Mouse (Mus musculus) embryonic facial prominence, embryonic 14.5 days (tissue): Measurements from ENCODE around the gene Vmn1r104. TPM values are rescaled to one million over a fixed set of nuclear protein-coding genes. Genes with fewer than 3 reads are reported as not detected.
"Not testable (repeated sequence)": the region's sequence is repeated elsewhere in the genome, so short reads cannot be mapped to it uniquely, and the experiment has no call there.

Experiments used
- ATAC-seq: fragments of 200-750 bp; cut with Nextera tagmentation; 2 replicates; pipeline ENCODE4 v1.8.0; 2017; ENCODE audit warnings: low read depth, moderate number of reproducible peaks, moderate TSS enrichment
- DNase-seq: peaks from one replicate; pipeline ENCODE4 v3.0.0-alpha.2; 2015; ENCODE audit warnings: low spot score
- H3K27ac ChIP-seq: fragments of 300-500 bp; sonication (generic); replicated peaks from 2 replicates; pipeline ENCODE4 v1.5.1; 2014; ENCODE audit warnings: low read depth, mild to moderate bottlenecking, low read length, moderate library complexity
- H3K27me3 ChIP-seq: fragments of 300-500 bp; sonication (generic); replicated peaks from 2 replicates; pipeline ENCODE4 v1.6.1; 2014; ENCODE audit warnings: low read length; ENCODE audit not compliant: control insufficient read depth, insufficient read depth
- H3K36me3 ChIP-seq: fragments of 300-500 bp; sonication (generic); 2 replicates; pipeline ENCODE4 v1.6.1; 2014; ENCODE audit warnings: low read length, mixed read lengths; ENCODE audit not compliant: control insufficient read depth, insufficient read depth
- H3K4me1 ChIP-seq: fragments of 300-500 bp; sonication (generic); 2 replicates; pipeline ENCODE4 v1.6.1; 2014; ENCODE audit warnings: antibody characterized with exemption, low read length; ENCODE audit not compliant: control insufficient read depth, insufficient read depth
- H3K4me2 ChIP-seq: fragments of 300-500 bp; sonication (generic); 2 replicates; pipeline ENCODE4 v1.6.1; 2014; ENCODE audit warnings: low read depth, mild to moderate bottlenecking, low read length, moderate library complexity, mixed read lengths
- H3K4me3 ChIP-seq: fragments of 300-500 bp; sonication (generic); 2 replicates; pipeline ENCODE4 v1.5.1; 2014; ENCODE audit warnings: low read depth, mild to moderate bottlenecking, low read length
- H3K9ac ChIP-seq: fragments of 300-500 bp; sonication (generic); 2 replicates; pipeline ENCODE4 v1.6.1; 2014; ENCODE audit warnings: low read depth, mild to moderate bottlenecking, low read length, moderate library complexity, mixed read lengths
- H3K9me3 ChIP-seq: fragments of 300-500 bp; sonication (generic); 2 replicates; pipeline ENCODE4 v1.6.1; 2016; ENCODE audit warnings: low read length; ENCODE audit not compliant: control insufficient read depth
- WGBS: fragments of 180-500 bp; shearing (Covaris S2); extraction: QIAGEN DNeasy Blood & Tissue Kit; methylation state at CpG from one replicate; pipeline ENCODE4 v1.1.7; 2014; 5-methylcytosine and 5-hydroxymethylcytosine counted together
- polyA plus RNA-seq: library from polyadenylated mRNA; unstranded; fragments of >200 nt; fragmentation: Nextera tagmentation; extraction: Ambion mirVana; gene quantifications from 2 replicates; pipeline ENCODE4 v1.2.1, GENCODE M21; 2014

Gene Vmn1r104
- polyA plus RNA-seq: not detected in 2 replicates

GRCm38 (mm10) chr7:20533537-20533936 lies at the start of gene Vmn1r104:
Gene Vmn1r104, plus strand, starts transcription at chr7:20533837.
- H3K27me3 ChIP-seq, H3K9ac ChIP-seq, H3K4me3 ChIP-seq, DNase-seq, H3K36me3 ChIP-seq, H3K9me3 ChIP-seq, ATAC-seq, H3K4me1 ChIP-seq, H3K4me2 ChIP-seq, H3K27ac ChIP-seq: not testable (repeated sequence)
- WGBS: no CpG with 5 or more reads among the region's 3 CpGs

GRCm38 (mm10) chr7:20510434-20510833 lies 23.2 kb upstream of the Vmn1r104 start, which contains the start of gene Vmn1r103:
Gene Vmn1r103, minus strand, starts transcription at chr7:20510534.
- not testable (repeated sequence) for H3K4me2 ChIP-seq, H3K9me3 ChIP-seq, H3K27ac ChIP-seq, DNase-seq, H3K36me3 ChIP-seq, H3K4me1 ChIP-seq, ATAC-seq, H3K9ac ChIP-seq, H3K4me3 ChIP-seq, H3K27me3 ChIP-seq
- no CpG with 5 or more reads among the region's 3 CpGs for WGBS

DNA sequence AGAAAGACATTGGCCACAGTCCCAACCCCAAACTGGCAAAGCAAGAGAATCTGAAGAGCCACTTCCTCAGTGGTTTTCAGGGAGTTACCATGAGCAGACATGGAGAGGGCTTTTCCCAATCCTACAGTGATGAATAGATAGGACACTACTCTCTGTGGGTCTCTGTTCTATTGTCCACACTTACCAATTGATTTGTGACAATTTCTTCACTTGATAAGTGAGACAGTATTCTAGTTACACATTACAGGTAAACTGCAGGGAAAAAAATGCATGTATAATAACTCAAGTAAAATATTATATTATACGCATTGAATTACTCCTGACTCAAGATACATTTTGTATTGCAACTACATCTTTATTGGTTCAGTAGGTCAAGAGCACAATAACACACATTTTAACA lies 12.0 kb downstream of the Vmn1r104 start, which contains the start of gene Gm5726:
Gm5726 (minus strand) TSS at position 101 of the 400 bp plus-strand sequence.
- not testable (repeated sequence) for ATAC-seq, H3K4me2 ChIP-seq, H3K4me3 ChIP-seq, H3K27ac ChIP-seq, DNase-seq, H3K4me1 ChIP-seq, H3K27me3 ChIP-seq, H3K36me3 ChIP-seq, H3K9ac ChIP-seq, H3K9me3 ChIP-seq
- no CpG with 5 or more reads among the region's 1 CpGs for WGBS

DNA sequence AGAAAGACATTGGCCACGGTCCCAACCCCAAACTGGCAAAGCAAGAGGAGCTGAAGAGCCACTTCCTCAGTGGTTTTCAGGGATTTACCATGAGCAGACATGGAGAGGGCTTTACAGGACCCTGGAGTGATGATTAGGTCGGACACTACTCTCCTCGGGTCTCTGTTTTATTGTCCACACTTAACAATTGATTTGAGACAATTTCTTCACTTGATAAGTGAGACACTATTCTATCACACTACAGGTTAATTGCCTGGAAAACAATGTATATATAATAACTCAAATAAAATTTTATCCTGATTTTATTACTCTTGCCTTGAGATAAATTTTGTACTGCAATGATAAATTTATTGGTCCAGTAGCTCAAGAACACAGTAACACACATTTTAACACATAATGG lies 42.5 kb downstream of the Vmn1r104 start, which contains the start of gene Gm4141:
Gm4141 (minus strand) TSS at position 101 of the 400 bp plus-strand sequence.
- WGBS: no CpG with 5 or more reads among the region's 3 CpGs
- H3K4me1 ChIP-seq, H3K9me3 ChIP-seq, H3K4me2 ChIP-seq, H3K9ac ChIP-seq, DNase-seq, ATAC-seq, H3K27ac ChIP-seq, H3K27me3 ChIP-seq, H3K4me3 ChIP-seq, H3K36me3 ChIP-seq: not testable (repeated sequence)

Other genes with a start within 250 kb of the Vmn1r104 start
- not detected in 2 replicates for gene Gm4133, start 199.8 kb upstream of the Vmn1r104 start, polyA plus RNA-seq
- gene Gm5728, start 158.4 kb upstream of the Vmn1r104 start, polyA plus RNA-seq: not detected in 2 replicates
- gene Vmn1r100, start 115.9 kb upstream of the Vmn1r104 start, polyA plus RNA-seq: not detected in 2 replicates
- gene Vmn1r101, start 91.2 kb upstream of the Vmn1r104 start, polyA plus RNA-seq: not detected in 2 replicates
- gene Gm10670, start 58.9 kb upstream of the Vmn1r104 start, polyA plus RNA-seq: not detected in 2 replicates
- gene Vmn1r103, start 23.3 kb upstream of the Vmn1r104 start, polyA plus RNA-seq: not detected in 2 replicates
- not detected in 2 replicates for gene Gm5726, start 11.9 kb downstream of the Vmn1r104 start, polyA plus RNA-seq
- not detected in 2 replicates for gene Gm4141, start 42.4 kb downstream of the Vmn1r104 start, polyA plus RNA-seq
- not detected in 2 replicates for gene Gm4513, start 65.2 kb downstream of the Vmn1r104 start, polyA plus RNA-seq
- not detected in 2 replicates for gene Vmn1r107, start 135.1 kb downstream of the Vmn1r104 start, polyA plus RNA-seq
- not detected in 2 replicates for gene Vmn1r111, start 169.4 kb downstream of the Vmn1r104 start, polyA plus RNA-seq
- gene Gm10668, start 196.8 kb downstream of the Vmn1r104 start, polyA plus RNA-seq: not detected in 2 replicates
- gene Vmn1r112, start 237.3 kb downstream of the Vmn1r104 start, polyA plus RNA-seq: not detected in 2 replicates